Mouse (Mus musculus) CH12.LX (cell line): ENCODE measurements around the gene Ift27.

ENCODE experiments used
- CTCF ChIP-seq, 2 experiments: IDR thresholded peaks in 1 of 2; conservative IDR thresholded peaks in 1 of 2; 2 replicates each; pipeline ENCODE4 v1.5.1; 2011 to 2012; ENCODE audit warnings: low read depth in 2 of 2, low read length in 2 of 2, improper control_type of control experiment in 1 of 2, inconsistent platforms in 1 of 2, mild to moderate bottlenecking in 1 of 2, moderate library complexity in 1 of 2
- ETS1 ChIP-seq: conservative IDR thresholded peaks from 2 replicates; pipeline ENCODE4 v1.6.1; 2012; ENCODE audit warnings: low read depth, mild to moderate bottlenecking, inconsistent platforms, low read length, improper control_type of control experiment, moderate library complexity
- GABPA ChIP-seq: IDR thresholded peaks from 2 replicates; pipeline ENCODE4 v1.6.1; 2012; ENCODE audit warnings: low read depth, low read length, improper control_type of control experiment, inconsistent platforms; ENCODE audit not compliant: insufficient replicate concordance
- MAX ChIP-seq: IDR thresholded peaks from 2 replicates; pipeline ENCODE4 v1.6.1; 2011; ENCODE audit warnings: low read length, improper control_type of control experiment
- POLR2A ChIP-seq: IDR thresholded peaks from 2 replicates; pipeline ENCODE4 v1.6.1; 2011; ENCODE audit warnings: low read depth, mild to moderate bottlenecking, improper control_type of control experiment, low read length
- SIN3A ChIP-seq: IDR thresholded peaks from 2 replicates; pipeline ENCODE4 v1.6.1; 2012; ENCODE audit warnings: low read length, improper control_type of control experiment, inconsistent platforms
- TCF12 ChIP-seq: IDR thresholded peaks from 2 replicates; pipeline ENCODE4 v1.6.1; 2014; ENCODE audit warnings: low read depth, mild to moderate bottlenecking, inconsistent platforms, low read length, improper control_type of control experiment

DNA sequence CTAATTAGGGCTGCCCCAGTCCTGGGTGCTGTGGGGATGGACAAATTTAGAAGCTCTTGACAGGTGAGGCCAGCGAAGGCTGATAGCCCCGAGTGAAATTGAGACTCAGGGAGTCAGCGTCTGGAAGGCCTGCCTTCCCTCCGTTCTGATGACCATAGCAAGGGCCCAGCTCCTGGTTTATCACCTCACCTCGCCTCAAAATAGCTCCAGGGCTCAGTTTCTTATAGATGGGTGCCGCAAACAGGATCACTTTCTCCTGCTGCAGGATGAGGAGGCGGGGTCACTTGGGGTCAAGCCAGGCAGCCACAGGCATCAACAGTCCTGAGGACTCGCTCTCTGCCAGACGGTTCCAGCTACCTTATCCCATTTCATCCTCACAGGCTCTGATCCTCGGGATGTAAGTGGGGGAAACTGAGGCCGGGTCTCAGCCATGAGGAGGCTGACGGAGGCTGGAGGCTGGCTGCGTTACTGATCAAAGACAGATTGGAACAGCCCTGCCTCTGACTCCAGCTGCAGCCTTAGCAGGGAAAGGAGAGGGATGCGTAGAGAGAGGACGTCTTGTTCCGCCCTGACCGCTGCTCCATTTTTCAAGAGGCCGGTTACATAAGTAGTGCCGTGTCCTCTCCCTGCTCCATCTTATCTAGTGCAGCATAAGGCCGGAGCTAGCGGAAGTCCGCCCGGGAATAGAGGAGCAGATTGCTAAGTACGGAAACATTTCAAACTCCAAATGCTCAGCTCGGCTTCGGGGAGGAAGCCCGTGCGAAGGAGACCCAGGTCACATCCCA is 21.4 kb upstream of the Ift27 start:
- TF ChIP-seq CTCF (conservative IDR thresholded peaks at IDR 0.05 in 1 of 2, IDR thresholded peaks at IDR 0.05 in 1 of 2; ENCODE audit: low read depth in 2 of 2, low read length in 2 of 2) (no peak), ETS1 (no peak), MAX (no peak), SIN3A (no peak), TCF12 (no peak), POLR2A (no peak), GABPA (no peak)
